Mouse (Mus musculus) hindbrain, postnatal 0 days (tissue): Measurements from ENCODE around the gene Gm11011. TPM values are rescaled to one million over a fixed set of nuclear protein-coding genes. Genes with fewer than 3 reads are reported as not detected.

Source experiments
- ATAC-seq: fragments of 200-750 bp; cut with Nextera tagmentation; 2 replicates; pipeline ENCODE4 v1.8.0; 2017; ENCODE audit warnings: mild to moderate bottlenecking, moderate TSS enrichment, moderate library complexity
- DNase-seq: peaks from one replicate; pipeline ENCODE4 v3.0.0-alpha.2; 2015; ENCODE audit warnings: low spot score
- H3K27ac ChIP-seq: fragments of 300-500 bp; sonication (generic); 2 replicates; pipeline ENCODE4 v1.5.1; 2014; ENCODE audit warnings: mild to moderate bottlenecking
- H3K27me3 ChIP-seq: fragments of 300-500 bp; sonication (generic); 2 replicates; pipeline ENCODE4 v1.6.1; 2014; ENCODE audit warnings: low read length, mixed read lengths; ENCODE audit not compliant: insufficient read depth
- H3K36me3 ChIP-seq: fragments of 300-500 bp; sonication (generic); 2 replicates; pipeline ENCODE4 v1.6.1; 2014; ENCODE audit warnings: low read length, mixed read lengths; ENCODE audit not compliant: insufficient read depth
- H3K4me1 ChIP-seq: fragments of 300-500 bp; sonication (generic); 2 replicates; pipeline ENCODE4 v1.6.1; 2014; ENCODE audit warnings: antibody characterized with exemption, low read length, mixed read lengths; ENCODE audit not compliant: insufficient read depth
- H3K4me2 ChIP-seq: fragments of 300-500 bp; sonication (generic); 2 replicates; pipeline ENCODE4 v1.6.1; 2014; ENCODE audit warnings: low read depth, mild to moderate bottlenecking, low read length, moderate library complexity, mixed read lengths
- H3K4me3 ChIP-seq: fragments of 300-500 bp; sonication (generic); 2 replicates; pipeline ENCODE4 v1.5.1; 2014; ENCODE audit warnings: low read length
- H3K9ac ChIP-seq: fragments of 300-500 bp; sonication (generic); replicated peaks from 2 replicates; pipeline ENCODE4 v1.6.1; 2014; ENCODE audit warnings: mild to moderate bottlenecking, low read length, moderate library complexity, mixed read lengths
- H3K9me3 ChIP-seq: fragments of 300-500 bp; sonication (generic); 2 replicates; pipeline ENCODE4 v1.6.1; 2016; ENCODE audit warnings: low read length, mixed read lengths
- CTCF ChIP-seq: IDR thresholded peaks from 2 replicates; pipeline ENCODE4 v1.5.1; 2016; ENCODE audit warnings: antibody characterized with exemption, control low read depth, low read depth
- whole genome bisulfite sequencing: fragments of 180-500 bp; shearing (Covaris S2); extraction: QIAGEN DNeasy Blood & Tissue Kit; methylation state at CpG from one replicate; pipeline ENCODE4 v1.1.7; 2014; 5-methylcytosine and 5-hydroxymethylcytosine counted together
- polyA plus RNA-seq: library from polyadenylated mRNA; unstranded; fragments of >200 nt; fragmentation: Nextera tagmentation; extraction: Ambion mirVana; gene quantifications from 2 replicates; pipeline ENCODE4 v1.2.1, GENCODE M21; 2015
- total RNA-seq: library from RNA; depleted of rRNA; stranded (reverse); fragments of >200 nt; gene quantifications from 2 replicates; pipeline ENCODE4 v1.2.3, GENCODE M21; 2014

The Gm11011 gene
- total and polyA plus RNA-seq, 2 experiments from 2014 or later: not detected

DNA sequence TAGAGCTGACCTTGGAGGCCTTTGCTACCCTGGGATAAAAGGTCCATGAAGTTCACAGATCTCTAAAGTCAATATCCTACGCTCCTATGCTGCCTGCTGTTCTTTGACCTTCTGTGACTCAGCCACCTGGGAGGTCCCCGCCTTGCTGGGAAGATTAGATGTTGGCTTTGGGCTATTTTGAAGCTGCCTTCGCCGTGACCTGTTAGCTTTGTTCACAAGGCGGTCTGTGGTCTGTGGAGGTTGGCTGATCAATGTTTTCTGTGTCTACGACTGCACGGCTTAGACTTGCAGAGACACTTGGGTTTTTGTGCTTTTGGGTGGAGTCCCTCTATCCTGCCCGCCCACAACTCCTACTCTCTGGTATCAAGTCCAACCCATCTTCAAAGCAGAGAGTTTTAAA lies 2.9 kb upstream of the Gm11011 start:
- H3K27ac ChIP-seq: no peak overlapping the region
- no peaks in the 10 kb centered on the region for H3K36me3 ChIP-seq
- H3K4me3 ChIP-seq: no peak overlapping the region
- no peaks in the 10 kb centered on the region for H3K9me3 ChIP-seq
- DNase-seq: no peak
- H3K4me2 ChIP-seq: no peak overlapping the region
- no peak for ATAC-seq
- TF ChIP-seq CTCF: no peak
- 82% methylated on average over 8 of the region's 8 CpGs for WGBS
- no peaks in the 10 kb centered on the region for H3K27me3 ChIP-seq
- no peak overlapping the region for H3K9ac ChIP-seq
- no peaks in the 10 kb centered on the region for H3K4me1 ChIP-seq

DNA sequence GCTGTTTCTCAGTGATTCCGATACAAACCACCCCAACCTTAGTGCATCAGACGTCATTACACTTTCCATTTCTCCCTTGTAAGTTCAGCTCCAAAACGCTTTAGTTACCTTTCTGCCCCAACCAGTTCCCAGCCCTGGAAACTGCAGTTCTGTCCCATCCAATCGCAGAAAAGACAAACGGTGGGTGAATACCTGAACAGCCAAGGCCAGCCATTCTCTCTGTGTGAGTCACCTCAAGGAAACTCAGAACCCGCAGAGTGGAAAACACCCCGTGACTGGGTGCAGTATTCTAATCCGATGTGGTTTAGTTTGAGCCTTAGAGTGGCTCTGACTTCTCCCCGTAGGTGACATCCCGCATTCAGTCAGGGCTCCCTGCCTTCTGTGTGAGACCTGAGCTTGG lies 2.2 kb upstream of the Gm11011 start:
- Histone ChIP-seq H3K36me3 (no peaks in the 10 kb centered on the region), H3K4me2 (no peak overlapping the region), H3K4me3 (no peak overlapping the region), H3K9me3 (no peaks in the 10 kb centered on the region), H3K27me3 (no peaks in the 10 kb centered on the region), H3K4me1 (no peaks in the 10 kb centered on the region), H3K9ac (no peak overlapping the region), H3K27ac (no peak overlapping the region)
- no peak for DNase-seq
- TF ChIP-seq CTCF: no peak
- ATAC-seq: no peak
- WGBS: 92% methylated on average over 10 of the region's 10 CpGs

DNA sequence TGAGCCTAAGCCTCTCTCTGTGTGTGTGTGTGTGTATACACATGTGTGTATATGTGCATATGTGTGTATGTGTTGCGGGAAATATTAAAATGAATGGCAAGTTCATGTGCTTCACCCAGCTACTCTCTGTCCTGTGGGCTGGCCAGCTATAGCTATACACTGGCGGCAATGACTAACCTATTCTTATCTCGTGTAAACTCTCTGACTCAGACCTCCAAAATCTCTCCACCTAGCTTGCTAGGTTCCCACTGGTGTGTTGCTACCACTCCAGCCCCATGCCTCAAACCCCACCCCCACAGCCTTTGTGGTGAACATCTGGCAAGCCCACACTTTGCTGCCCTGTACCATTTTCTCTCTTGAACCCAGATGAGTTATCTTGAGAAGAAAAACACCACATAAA lies 857 bp downstream of the Gm11011 start:
- H3K4me3 ChIP-seq: no peak overlapping the region
- no peak overlapping the region for H3K27ac ChIP-seq
- WGBS: 91% methylated on average over 3 of the region's 3 CpGs
- TF ChIP-seq CTCF: no peak
- H3K4me2 ChIP-seq: no peak overlapping the region
- H3K4me1 ChIP-seq: no peaks in the 10 kb centered on the region
- H3K27me3 ChIP-seq: no peaks in the 10 kb centered on the region
- ATAC-seq (no peak), DNase-seq (no peak)
- no peaks in the 10 kb centered on the region for H3K36me3 ChIP-seq
- H3K9me3 ChIP-seq: no peaks in the 10 kb centered on the region
- H3K9ac ChIP-seq: no peak overlapping the region

DNA sequence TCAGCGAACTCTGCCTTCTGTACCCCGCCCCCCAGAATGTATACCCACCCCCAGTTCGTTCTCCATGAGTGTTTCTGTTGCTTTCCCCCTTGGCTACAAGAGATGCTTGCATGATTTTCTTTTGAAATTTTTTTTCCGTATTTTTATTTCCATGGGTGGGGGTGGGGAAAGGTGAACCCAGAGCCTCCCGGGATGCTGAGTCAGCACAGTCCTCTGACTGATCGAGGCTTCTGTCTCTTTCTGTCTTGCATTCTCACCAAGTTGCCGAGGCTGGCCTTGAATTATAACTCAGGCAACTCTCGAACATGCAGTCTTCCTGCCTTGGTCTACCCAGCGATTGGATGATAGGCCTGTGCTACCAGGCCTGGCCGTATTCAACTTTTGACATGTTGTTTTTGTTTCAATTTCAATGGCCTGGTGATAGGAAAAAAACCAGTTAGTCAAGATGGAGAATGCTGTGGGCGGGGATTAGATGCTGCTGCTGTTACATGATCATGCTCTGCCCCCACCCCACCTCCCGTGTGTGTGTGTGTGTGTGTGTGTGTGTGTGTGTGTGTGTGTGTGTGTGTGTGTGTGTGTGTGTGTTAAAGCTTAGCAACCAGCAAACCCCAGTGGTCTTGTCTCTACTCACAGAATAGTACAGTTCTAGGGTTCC lies 1.8 kb downstream of the Gm11011 start:
- Histone ChIP-seq H3K4me1 (no peaks in the 10 kb centered on the region), H3K4me3 (no peak overlapping the region), H3K27me3 (no peaks in the 10 kb centered on the region), H3K9ac (no peak overlapping the region), H3K36me3 (no peaks in the 10 kb centered on the region), H3K27ac (no peak overlapping the region), H3K9me3 (no peaks in the 10 kb centered on the region), H3K4me2 (no peak overlapping the region)
- WGBS: 80% methylated on average over 12 of the region's 12 CpGs
- TF ChIP-seq CTCF: no peak
- ATAC-seq (no peak), DNase-seq (no peak)

DNA sequence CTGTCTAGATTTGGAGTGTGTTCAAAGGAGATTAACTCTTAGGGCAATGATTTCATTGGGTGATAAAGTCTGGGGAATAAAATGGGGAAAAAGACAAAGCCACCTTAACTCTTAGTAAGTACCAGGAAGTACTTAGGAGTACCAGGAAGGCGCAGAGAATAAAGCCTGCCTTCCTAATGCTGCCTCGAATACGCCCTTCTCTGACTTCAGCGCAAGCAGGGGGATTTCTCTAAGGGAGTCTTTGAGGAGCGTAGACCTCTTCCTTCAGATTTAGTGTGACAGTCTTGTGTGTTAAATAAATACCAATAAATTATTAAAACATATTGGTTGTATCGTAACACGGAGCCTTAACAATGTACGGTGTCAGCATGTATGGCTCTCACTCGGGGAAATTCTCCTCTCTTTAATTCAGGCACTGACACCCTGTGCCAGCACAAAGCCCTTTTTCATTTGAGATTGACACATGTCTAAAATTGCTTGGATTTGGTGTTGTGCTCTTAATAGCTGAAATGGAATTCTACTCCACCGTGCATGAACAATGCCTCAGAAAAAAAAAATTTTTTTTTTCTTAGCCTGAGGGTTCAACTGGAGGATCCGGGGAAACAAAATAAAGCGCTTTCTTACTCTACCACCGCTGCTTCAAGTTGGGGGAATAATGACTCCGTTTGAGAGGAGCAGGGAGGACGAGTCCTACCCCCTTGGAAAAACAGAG lies 2.6 kb downstream of the Gm11011 start:
- Histone ChIP-seq H3K4me1 (no peaks in the 10 kb centered on the region), H3K4me3 (no peak overlapping the region), H3K27me3 (no peaks in the 10 kb centered on the region), H3K27ac (no peak overlapping the region), H3K9me3 (no peaks in the 10 kb centered on the region), H3K9ac (no peak overlapping the region), H3K4me2 (no peak overlapping the region), H3K36me3 (no peaks in the 10 kb centered on the region)
- DNase-seq (no peak), ATAC-seq (no peak)
- TF ChIP-seq CTCF: no peak
- WGBS: 50% methylated on average over 15 of the region's 15 CpGs

DNA sequence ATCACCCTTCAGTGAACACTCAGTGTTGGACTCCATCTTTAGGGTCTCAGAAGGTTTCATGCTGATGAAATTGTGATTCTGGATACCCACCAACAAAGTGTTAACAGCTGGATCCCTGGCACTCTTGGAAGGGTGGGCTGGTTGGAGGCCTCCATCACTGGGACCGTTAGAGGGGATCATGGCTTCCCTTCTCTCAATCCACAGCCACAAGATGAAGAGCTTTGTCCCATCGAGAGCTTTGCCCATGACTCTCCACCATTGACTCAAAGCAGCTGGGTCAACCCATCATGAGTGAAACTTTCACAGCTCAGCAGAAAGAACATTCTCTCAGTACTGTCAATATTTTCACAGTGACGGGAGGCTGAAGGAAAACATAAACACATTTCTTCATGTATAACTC lies 4.1 kb downstream of the Gm11011 start:
- no peaks in the 10 kb centered on the region for H3K27me3 ChIP-seq
- DNase-seq (no peak), ATAC-seq (no peak)
- WGBS: 86% methylated on average over 3 of the region's 3 CpGs
- H3K9ac ChIP-seq: no peak overlapping the region
- no peaks in the 10 kb centered on the region for H3K4me1 ChIP-seq
- TF ChIP-seq CTCF: no peak
- H3K27ac ChIP-seq: no peak overlapping the region
- H3K4me3 ChIP-seq: no peak overlapping the region
- no peaks in the 10 kb centered on the region for H3K9me3 ChIP-seq
- no peaks in the 10 kb centered on the region for H3K36me3 ChIP-seq
- no peak overlapping the region for H3K4me2 ChIP-seq

DNA sequence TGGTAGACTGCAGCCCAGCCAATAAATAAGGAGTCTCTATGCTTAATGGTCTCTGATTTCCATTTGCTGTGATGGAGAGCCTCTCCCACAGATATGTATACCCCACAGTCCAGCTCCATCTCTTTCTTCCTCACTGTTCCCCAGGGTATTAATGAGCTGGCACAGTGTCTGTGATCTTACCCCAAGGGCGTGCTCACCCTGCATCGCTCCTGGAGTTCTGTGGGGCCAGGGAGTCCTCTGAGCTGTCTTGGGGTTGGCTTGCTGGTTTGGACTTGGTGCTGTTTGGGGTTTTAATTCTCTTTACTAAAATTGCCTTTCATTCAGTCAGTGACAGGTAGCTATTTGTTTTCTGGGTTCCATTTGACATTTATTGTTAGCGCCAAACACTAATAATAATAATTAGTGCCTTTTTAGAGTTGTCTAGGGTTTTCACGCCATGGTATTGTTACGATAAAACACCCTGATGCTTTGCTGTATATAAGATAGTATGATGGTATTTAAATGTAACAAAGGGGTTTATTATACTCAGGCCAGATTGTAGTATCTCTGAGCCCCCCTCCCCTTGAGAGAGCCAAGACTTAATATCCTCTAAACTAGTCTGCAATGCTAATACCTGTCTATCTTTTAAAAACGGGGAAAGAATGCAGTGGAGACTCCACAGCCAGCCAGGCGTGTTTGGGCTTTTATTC lies 9.9 kb downstream of the Gm11011 start:
- H3K4me2 ChIP-seq: no peak overlapping the region
- no peaks in the 10 kb centered on the region for H3K27me3 ChIP-seq
- no peak overlapping the region for H3K27ac ChIP-seq
- no peaks in the 10 kb centered on the region for H3K4me1 ChIP-seq
- no peak for ATAC-seq
- H3K36me3 ChIP-seq: no peaks in the 10 kb centered on the region
- DNase-seq: no peak
- H3K9ac ChIP-seq: no peak overlapping the region
- no peak for TF ChIP-seq CTCF
- WGBS: 69% methylated on average over 7 of the region's 7 CpGs
- no peak overlapping the region for H3K4me3 ChIP-seq
- no peaks in the 10 kb centered on the region for H3K9me3 ChIP-seq
